Mouse (Mus musculus) hindbrain, postnatal 0 days (tissue): ENCODE data around the gene Lancl1. TPM values are rescaled to one million over a fixed set of nuclear protein-coding genes. Genes with fewer than 3 reads are reported as not detected.

ENCODE experiments used
- ATAC-seq: fragments of 200-750 bp; cut with Nextera tagmentation; 2 replicates; pipeline ENCODE4 v1.8.0; 2017; ENCODE audit warnings: mild to moderate bottlenecking, moderate TSS enrichment, moderate library complexity
- DNase-seq: peaks from one replicate; pipeline ENCODE4 v3.0.0-alpha.2; 2015; ENCODE audit warnings: low spot score
- H3K27ac ChIP-seq: fragments of 300-500 bp; sonication (generic); 2 replicates; pipeline ENCODE4 v1.5.1; 2014; ENCODE audit warnings: mild to moderate bottlenecking
- H3K27me3 ChIP-seq: fragments of 300-500 bp; sonication (generic); 2 replicates; pipeline ENCODE4 v1.6.1; 2014; ENCODE audit warnings: low read length, mixed read lengths; ENCODE audit not compliant: insufficient read depth
- H3K36me3 ChIP-seq: fragments of 300-500 bp; sonication (generic); 2 replicates; pipeline ENCODE4 v1.6.1; 2014; ENCODE audit warnings: low read length, mixed read lengths; ENCODE audit not compliant: insufficient read depth
- H3K4me1 ChIP-seq: fragments of 300-500 bp; sonication (generic); 2 replicates; pipeline ENCODE4 v1.6.1; 2014; ENCODE audit warnings: antibody characterized with exemption, low read length, mixed read lengths; ENCODE audit not compliant: insufficient read depth
- H3K4me2 ChIP-seq: fragments of 300-500 bp; sonication (generic); 2 replicates; pipeline ENCODE4 v1.6.1; 2014; ENCODE audit warnings: low read depth, mild to moderate bottlenecking, low read length, moderate library complexity, mixed read lengths
- H3K4me3 ChIP-seq: fragments of 300-500 bp; sonication (generic); 2 replicates; pipeline ENCODE4 v1.5.1; 2014; ENCODE audit warnings: low read length
- H3K9ac ChIP-seq: fragments of 300-500 bp; sonication (generic); replicated peaks from 2 replicates; pipeline ENCODE4 v1.6.1; 2014; ENCODE audit warnings: mild to moderate bottlenecking, low read length, moderate library complexity, mixed read lengths
- H3K9me3 ChIP-seq: fragments of 300-500 bp; sonication (generic); 2 replicates; pipeline ENCODE4 v1.6.1; 2016; ENCODE audit warnings: low read length, mixed read lengths
- CTCF ChIP-seq: IDR thresholded peaks from 2 replicates; pipeline ENCODE4 v1.5.1; 2016; ENCODE audit warnings: antibody characterized with exemption, control low read depth, low read depth
- WGBS: fragments of 180-500 bp; shearing (Covaris S2); extraction: QIAGEN DNeasy Blood & Tissue Kit; methylation state at CpG from one replicate; pipeline ENCODE4 v1.1.7; 2014; 5-methylcytosine and 5-hydroxymethylcytosine counted together
- polyA plus RNA-seq: library from polyadenylated mRNA; unstranded; fragments of >200 nt; fragmentation: Nextera tagmentation; extraction: Ambion mirVana; gene quantifications from 2 replicates; pipeline ENCODE4 v1.2.1, GENCODE M21; 2015
- total RNA-seq: library from RNA; depleted of rRNA; stranded (reverse); fragments of >200 nt; gene quantifications from 2 replicates; pipeline ENCODE4 v1.2.3, GENCODE M21; 2014; rRNA removed

Lancl1 gene
- total and polyA plus RNA-seq, 2 experiments from 2014 or later: 143 to 192 TPM

GRCm38 (mm10) chr1:66985129-66985698, 53.5 kb downstream of the Lancl1 start:
- H3K4me1 ChIP-seq: no peaks in the 10 kb centered on the region
- no peak for ATAC-seq
- no peak for TF ChIP-seq CTCF
- no peak overlapping the region for H3K27ac ChIP-seq
- H3K27me3 ChIP-seq: no peaks in the 10 kb centered on the region
- WGBS: 56% methylated on average over 7 of the region's 7 CpGs
- H3K36me3 ChIP-seq: no peaks in the 10 kb centered on the region
- H3K4me3 ChIP-seq: no peak overlapping the region
- no peak overlapping the region for H3K9ac ChIP-seq
- no peak for DNase-seq
- no peaks in the 10 kb centered on the region for H3K9me3 ChIP-seq
- H3K4me2 ChIP-seq: no peak overlapping the region

DNA sequence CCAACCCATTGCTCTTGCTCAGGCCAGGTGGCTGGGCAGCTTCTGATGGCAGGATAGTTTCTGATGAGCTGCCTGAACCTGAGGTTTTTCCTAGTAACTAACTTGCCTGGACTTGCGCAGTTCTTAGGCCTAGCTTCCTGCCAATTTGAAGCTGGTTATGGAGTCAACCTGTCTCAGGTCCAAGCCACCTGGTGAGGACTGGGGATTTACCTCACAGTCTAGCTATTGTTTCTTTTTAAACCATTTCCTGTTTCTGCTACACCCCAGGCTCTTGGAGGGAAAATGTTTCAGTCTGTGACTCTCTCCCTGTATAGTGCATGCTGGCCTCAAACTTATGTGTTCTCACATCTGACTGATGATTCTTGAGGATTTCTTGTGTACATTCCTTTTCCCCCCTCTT, 58.5 kb downstream of the Lancl1 start:
- Histone ChIP-seq H3K4me2 (no peak overlapping the region), H3K4me3 (no peak overlapping the region), H3K9ac (no peak overlapping the region), H3K27me3 (no peaks in the 10 kb centered on the region), H3K4me1 (no peaks in the 10 kb centered on the region), H3K9me3 (no peaks in the 10 kb centered on the region), H3K27ac (no peak overlapping the region), H3K36me3 (no peaks in the 10 kb centered on the region)
- DNase-seq (no peak), ATAC-seq (no peak)
- 91% methylated on average over 1 of the region's 1 CpGs for WGBS
- no peak for TF ChIP-seq CTCF

- DNase-seq (no peak), ATAC-seq (no peak)
- WGBS: 83% methylated on average over 2 of the region's 2 CpGs
- no peak overlapping the region for H3K4me3 ChIP-seq
- H3K4me1 ChIP-seq: no peaks in the 10 kb centered on the region
- no peak overlapping the region for H3K4me2 ChIP-seq
- no peaks in the 10 kb centered on the region for H3K27me3 ChIP-seq
- no peak for TF ChIP-seq CTCF
- no peaks in the 10 kb centered on the region for H3K9me3 ChIP-seq
- no peak overlapping the region for H3K27ac ChIP-seq
- H3K9ac ChIP-seq: no peak overlapping the region
- H3K36me3 ChIP-seq: no peaks in the 10 kb centered on the region
Measured at GRCm38 (mm10) chr1:66975456-66975855, 63.2 kb downstream of the Lancl1 start.

DNA sequence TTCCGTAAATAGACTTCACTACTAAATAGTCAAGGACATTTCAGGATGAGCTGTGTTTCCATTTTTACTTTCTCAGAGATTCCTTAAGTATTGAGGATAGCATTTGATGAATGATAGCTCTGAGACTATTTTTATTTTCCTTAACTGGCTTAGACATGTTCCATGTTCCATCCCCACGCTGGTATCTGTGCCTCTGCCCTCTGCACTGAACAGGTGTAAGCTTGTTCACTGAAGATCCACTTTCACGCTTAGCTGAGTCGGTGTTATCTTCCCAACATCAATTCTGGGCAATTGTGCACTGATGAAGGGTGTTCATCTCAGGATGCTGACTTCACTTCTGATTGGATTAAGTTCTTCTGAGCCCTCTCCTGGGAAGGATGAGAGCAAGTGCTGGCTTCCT, 73.8 kb downstream of the Lancl1 start:
- ATAC-seq (no peak), DNase-seq (no peak)
- 83% methylated on average over 4 of the region's 4 CpGs for WGBS
- Histone ChIP-seq H3K4me1 (no peaks in the 10 kb centered on the region), H3K36me3 (no peaks in the 10 kb centered on the region), H3K27ac (no peak overlapping the region), H3K4me2 (no peak overlapping the region), H3K4me3 (no peak overlapping the region), H3K9ac (no peak overlapping the region), H3K9me3 (no peaks in the 10 kb centered on the region), H3K27me3 (no peaks in the 10 kb centered on the region)
- no peak for TF ChIP-seq CTCF

GRCm38 (mm10) chr1:66960536-66961243, 78.0 kb downstream of the Lancl1 start:
- H3K9me3 ChIP-seq: peaks cover under 1% of the 10 kb centered on the region; the same call in 1 of the 2 replicates
- H3K9ac ChIP-seq: no peak overlapping the region
- ATAC-seq (no peak), DNase-seq (no peak)
- no peaks in the 10 kb centered on the region for H3K27me3 ChIP-seq
- H3K36me3 ChIP-seq: no peaks in the 10 kb centered on the region
- no peak overlapping the region for H3K27ac ChIP-seq
- 37% methylated on average over 8 of the region's 8 CpGs for WGBS
- no peak overlapping the region for H3K4me2 ChIP-seq
- TF ChIP-seq CTCF: no peak
- H3K4me3 ChIP-seq: no peak overlapping the region
- no peaks in the 10 kb centered on the region for H3K4me1 ChIP-seq

DNA sequence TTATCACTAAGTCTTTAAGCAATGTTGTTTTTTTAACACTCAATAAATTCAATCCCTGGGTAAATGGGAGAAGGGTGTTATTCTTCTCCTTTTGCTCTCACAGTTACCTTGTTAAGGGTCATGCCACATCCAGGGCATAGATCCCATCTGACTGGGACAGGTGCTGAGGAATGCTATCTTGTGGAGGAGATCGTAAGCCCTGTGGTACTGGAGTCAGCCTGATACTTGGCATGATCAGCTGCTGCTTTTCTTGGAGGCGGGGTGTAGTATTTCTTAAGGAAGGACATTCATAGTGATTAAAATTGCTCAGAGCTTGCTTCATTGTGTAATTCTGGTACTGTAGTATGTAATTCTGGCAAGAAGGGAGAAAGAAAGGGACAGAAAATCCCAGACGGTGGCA, 81.3 kb downstream of the Lancl1 start:
- no peak overlapping the region for H3K9ac ChIP-seq
- no peaks in the 10 kb centered on the region for H3K36me3 ChIP-seq
- H3K4me2 ChIP-seq: no peak overlapping the region
- ATAC-seq (no peak), DNase-seq (no peak)
- H3K27ac ChIP-seq: no peak overlapping the region
- WGBS: 90% methylated on average over 3 of the region's 3 CpGs
- no peaks in the 10 kb centered on the region for H3K4me1 ChIP-seq
- peaks cover 4% of the 10 kb centered on the region; the same call in 1 of the 2 replicates for H3K9me3 ChIP-seq
- no peaks in the 10 kb centered on the region for H3K27me3 ChIP-seq
- no peak for TF ChIP-seq CTCF
- no peak overlapping the region for H3K4me3 ChIP-seq

DNA sequence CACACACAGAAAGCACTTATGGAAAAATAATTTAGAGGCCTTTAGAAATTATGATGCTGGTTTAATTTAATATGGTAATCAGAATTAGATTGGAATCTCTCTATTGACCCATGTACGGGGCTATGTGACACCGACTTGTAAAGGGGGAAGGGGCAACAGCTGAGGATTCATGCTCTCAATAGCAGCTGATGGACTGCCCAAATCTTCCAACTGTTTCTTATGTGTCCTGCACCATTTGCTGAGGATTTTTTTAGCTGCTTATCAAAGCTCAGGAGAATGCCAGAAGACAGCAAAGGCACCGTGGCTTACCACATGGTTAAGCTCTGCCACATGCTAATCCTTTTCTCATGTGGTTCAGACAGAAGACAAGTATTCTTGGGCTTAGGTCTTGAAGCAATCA, 87.6 kb downstream of the Lancl1 start:
- ATAC-seq (no peak), DNase-seq (no peak)
- H3K4me1 ChIP-seq: no peaks in the 10 kb centered on the region
- H3K36me3 ChIP-seq: no peaks in the 10 kb centered on the region
- TF ChIP-seq CTCF: no peak
- no peak overlapping the region for H3K4me2 ChIP-seq
- peaks cover 4% of the 10 kb centered on the region; the same call in 1 of the 2 replicates for H3K9me3 ChIP-seq
- H3K27me3 ChIP-seq: no peaks in the 10 kb centered on the region
- WGBS: 79% methylated on average over 3 of the region's 3 CpGs
- H3K9ac ChIP-seq: no peak overlapping the region
- no peak overlapping the region for H3K4me3 ChIP-seq
- H3K27ac ChIP-seq: no peak overlapping the region

Other genes starting within 250 kb of the Lancl1 start
- 16.4 and 19.3 TPM in 2 replicates for gene Kansl1l, start 221.3 kb downstream of the Lancl1 start, total RNA-seq
- 10.1 and 10.6 TPM in 2 replicates for gene Kansl1l, start 221.3 kb downstream of the Lancl1 start, polyA plus RNA-seq
- gene Acadl, start 175.6 kb downstream of the Lancl1 start, total RNA-seq: 7.5 and 7.8 TPM in 2 replicates
- 96.9 and 111 TPM in 2 replicates for gene Acadl, start 175.6 kb downstream of the Lancl1 start, polyA plus RNA-seq
- gene Myl1, start 93.5 kb downstream of the Lancl1 start, total RNA-seq: 0.99 and 8.7 TPM in 2 replicates
- gene Myl1, start 93.5 kb downstream of the Lancl1 start, polyA plus RNA-seq: 0.28 and 0.58 TPM in 2 replicates
- 0.05 and 0.29 TPM in 2 replicates for gene Cps1, start 84.2 kb upstream of the Lancl1 start, total RNA-seq
- gene Cps1, start 84.2 kb upstream of the Lancl1 start, polyA plus RNA-seq: 0.15 TPM in 2 replicates